Mouse (Mus musculus) stomach, embryonic 16.5 days (tissue): ENCODE measurements around the gene Lrig1. TPM values are rescaled to one million over a fixed set of nuclear protein-coding genes. Genes with fewer than 3 reads are reported as not detected.

Experiments
- ATAC-seq: fragments of 200-750 bp; cut with Nextera tagmentation; 2 replicates; pipeline ENCODE4 v1.8.0; 2017; ENCODE audit warnings: moderate number of reproducible peaks, moderate TSS enrichment; ENCODE audit not compliant: insufficient read depth, low FRiP score
- H3K27ac ChIP-seq: fragments of 300-500 bp; sonication (generic); 2 replicates; pipeline ENCODE4 v1.5.1; 2014; ENCODE audit warnings: low read length
- H3K27me3 ChIP-seq: fragments of 300-500 bp; sonication (generic); 2 replicates; pipeline ENCODE4 v1.6.1; 2014; ENCODE audit warnings: low read length, control low read depth, mixed read lengths; ENCODE audit not compliant: control insufficient read depth, insufficient read depth
- H3K36me3 ChIP-seq: fragments of 300-500 bp; sonication (generic); 2 replicates; pipeline ENCODE4 v1.6.1; 2014; ENCODE audit warnings: low read length; ENCODE audit not compliant: control insufficient read depth, insufficient read depth
- H3K4me1 ChIP-seq: fragments of 300-500 bp; sonication (generic); 2 replicates; pipeline ENCODE4 v1.6.1; 2014; ENCODE audit warnings: low read length, control low read depth, mixed read lengths; ENCODE audit not compliant: control insufficient read depth, insufficient read depth
- H3K4me2 ChIP-seq: fragments of 300-500 bp; sonication (generic); 2 replicates; pipeline ENCODE4 v1.6.1; 2014; ENCODE audit warnings: low read depth, low read length, mixed read lengths
- H3K4me3 ChIP-seq: fragments of 300-500 bp; sonication (generic); replicated peaks from 2 replicates; pipeline ENCODE4 v1.5.1; 2014; ENCODE audit warnings: mild to moderate bottlenecking, low read length
- H3K9ac ChIP-seq: fragments of 300-500 bp; sonication (generic); 2 replicates; pipeline ENCODE4 v1.6.1; 2014; ENCODE audit warnings: low read length
- H3K9me3 ChIP-seq: fragments of 300-500 bp; sonication (generic); replicated peaks from 2 replicates; pipeline ENCODE4 v1.6.1; 2016; ENCODE audit warnings: low read length, control low read depth; ENCODE audit not compliant: control insufficient read depth
- WGBS: fragments of 180-500 bp; shearing (Covaris S2); extraction: QIAGEN DNeasy Blood & Tissue Kit; methylation state at CpG from one replicate; pipeline ENCODE4 v1.1.7; 2014; 5-methylcytosine and 5-hydroxymethylcytosine counted together
- polyA plus RNA-seq: library from polyadenylated mRNA; unstranded; fragments of >200 nt; fragmentation: Nextera tagmentation; extraction: Ambion mirVana; gene quantifications from 2 replicates; pipeline ENCODE4 v1.2.1, GENCODE M21; 2015

Lrig1 gene
- polyA plus RNA-seq, 1 experiment from 2014 or later = 18.3 TPM

DNA sequence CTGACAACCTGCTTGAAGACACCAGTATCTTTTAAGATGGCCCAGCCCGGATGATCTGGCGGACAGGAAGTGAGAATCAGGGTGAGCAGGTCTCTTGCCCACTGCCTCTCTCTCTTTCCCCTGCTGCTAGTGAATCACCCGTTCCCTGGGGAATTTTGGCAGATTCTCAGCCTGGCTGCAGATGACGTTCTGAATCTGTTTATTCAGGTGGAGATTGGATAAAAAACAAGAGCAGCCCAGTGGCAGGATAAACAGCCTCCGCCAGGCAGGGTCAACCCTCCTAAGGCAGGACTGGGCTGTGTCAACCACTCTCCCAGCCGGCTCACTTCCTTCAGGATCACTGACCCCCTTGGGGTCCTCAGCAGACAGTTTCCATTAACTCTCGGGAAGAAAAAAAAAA lies 59.7 kb downstream of the Lrig1 start:
- peaks cover 41% of the 10 kb centered on the region for H3K4me1 ChIP-seq
- WGBS = 23% methylated on average over 7 of the region's 7 CpGs
- no peaks in the 10 kb centered on the region for H3K36me3 ChIP-seq
- H3K4me2 ChIP-seq = no peak overlapping the region
- no peaks in the 10 kb centered on the region for H3K27me3 ChIP-seq
- H3K27ac ChIP-seq = peak overlapping the region; percentile 53
- no peak for ATAC-seq
- H3K9me3 ChIP-seq = no peaks in the 10 kb centered on the region
- H3K4me3 ChIP-seq = no peak overlapping the region
- H3K9ac ChIP-seq = no peak overlapping the region

DNA sequence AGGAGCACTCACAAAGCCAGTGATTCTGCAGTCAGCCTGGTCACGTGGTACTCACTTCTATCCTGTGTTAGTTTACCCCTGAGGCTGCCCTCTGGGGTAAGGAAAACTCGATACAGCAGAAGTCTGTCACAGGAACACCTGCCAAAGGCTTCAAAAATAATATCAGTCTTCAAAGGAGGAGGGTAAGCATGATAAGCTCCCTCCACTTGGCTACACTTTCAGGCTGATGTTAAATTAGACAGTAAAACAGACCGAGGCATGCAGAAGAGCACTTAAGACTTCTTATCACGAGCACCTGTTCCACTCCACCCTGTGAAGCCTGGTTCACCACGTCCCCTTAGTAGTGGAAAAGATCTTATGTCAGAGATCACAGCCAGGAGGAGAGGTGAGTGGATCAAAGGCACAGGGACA lies 62.9 kb downstream of the Lrig1 start:
- Histone ChIP-seq H3K4me2 (no peak overlapping the region), H3K27me3 (no peaks in the 10 kb centered on the region), H3K36me3 (no peaks in the 10 kb centered on the region), H3K4me3 (no peak overlapping the region), H3K4me1 (peaks cover 50% of the 10 kb centered on the region), H3K9me3 (no peaks in the 10 kb centered on the region), H3K27ac (peak overlapping the region; percentile 44), H3K9ac (no peak overlapping the region)
- 42% methylated on average over 5 of the region's 5 CpGs for WGBS
- peak; percentile 45; the same call in 1 of the 2 replicates for ATAC-seq

DNA sequence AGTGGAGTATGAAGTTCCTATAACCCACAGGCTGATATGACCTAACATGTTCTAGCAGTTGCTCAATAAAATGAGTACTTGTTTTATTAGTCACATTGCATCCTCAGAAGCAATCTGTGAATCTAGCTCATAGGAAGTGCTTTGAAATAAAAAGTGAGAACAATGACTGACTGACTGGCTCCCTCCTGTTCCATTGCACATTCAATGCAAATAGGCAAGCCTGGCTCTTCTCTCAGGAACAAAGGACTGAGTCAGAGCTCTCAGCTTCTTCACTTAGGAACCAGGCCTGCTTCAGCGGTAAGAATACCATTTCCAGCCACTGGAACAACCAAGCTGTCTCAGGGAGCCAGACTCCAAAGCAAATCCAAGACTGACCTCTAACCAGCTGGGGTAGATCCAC lies 64.6 kb downstream of the Lrig1 start:
- H3K36me3 ChIP-seq = no peaks in the 10 kb centered on the region
- H3K9me3 ChIP-seq = no peaks in the 10 kb centered on the region
- no peak overlapping the region for H3K9ac ChIP-seq
- WGBS = 45% methylated on average over 1 of the region's 1 CpGs
- peak overlapping the region; percentile 43; the same call in 1 of the 2 replicates for H3K27ac ChIP-seq
- no peak overlapping the region for H3K4me2 ChIP-seq
- no peak overlapping the region for H3K4me3 ChIP-seq
- ATAC-seq = no peak
- no peaks in the 10 kb centered on the region for H3K27me3 ChIP-seq
- peaks cover 55% of the 10 kb centered on the region for H3K4me1 ChIP-seq

DNA sequence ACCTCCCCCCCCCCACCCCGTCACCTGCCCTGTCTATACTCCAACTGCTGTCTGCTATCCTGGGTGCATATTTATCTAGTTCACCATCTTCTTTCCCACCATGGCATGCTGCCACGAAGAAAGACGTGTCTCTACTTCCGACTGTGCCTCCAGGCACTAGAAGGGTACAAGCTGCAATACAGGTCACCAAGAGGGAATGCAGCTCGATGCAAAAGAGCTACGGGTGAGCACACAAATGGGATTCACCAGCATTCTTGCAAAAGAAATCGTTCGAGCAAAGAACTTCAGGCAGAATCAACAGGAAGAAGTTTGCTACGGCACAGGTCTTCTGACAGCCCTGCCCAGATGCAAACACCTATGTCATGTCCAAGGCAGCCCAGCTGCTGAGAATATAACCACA lies 65.2 kb downstream of the Lrig1 start:
- Histone ChIP-seq H3K27me3 (no peaks in the 10 kb centered on the region), H3K4me3 (no peak overlapping the region), H3K9me3 (no peaks in the 10 kb centered on the region), H3K27ac (peak overlapping the region; percentile 43; the same call in 1 of the 2 replicates), H3K4me2 (no peak overlapping the region), H3K36me3 (no peaks in the 10 kb centered on the region), H3K9ac (no peak overlapping the region), H3K4me1 (peaks cover 50% of the 10 kb centered on the region)
- no peak for ATAC-seq
- WGBS = 61% methylated on average over 9 of the region's 9 CpGs

DNA sequence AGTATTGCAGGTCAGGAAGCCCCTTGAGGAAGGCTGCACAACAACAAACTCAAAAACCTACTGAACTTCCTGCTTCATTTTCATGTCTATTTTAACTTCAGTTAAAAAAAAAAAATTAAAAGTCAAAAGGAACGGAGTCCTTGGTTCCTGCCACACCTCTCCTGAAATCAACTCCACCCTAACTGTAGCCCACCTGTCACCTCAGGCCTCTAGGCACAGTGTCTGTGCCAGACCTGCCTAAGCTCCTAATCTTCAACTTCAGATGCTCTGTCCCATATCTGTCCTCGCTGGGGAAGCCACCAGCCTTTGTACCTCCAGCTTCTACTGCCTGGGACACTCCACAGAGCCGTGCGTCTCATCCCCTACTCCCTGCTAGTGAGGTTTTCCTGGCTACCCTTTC lies 65.7 kb downstream of the Lrig1 start:
- no peak overlapping the region for H3K9ac ChIP-seq

DNA sequence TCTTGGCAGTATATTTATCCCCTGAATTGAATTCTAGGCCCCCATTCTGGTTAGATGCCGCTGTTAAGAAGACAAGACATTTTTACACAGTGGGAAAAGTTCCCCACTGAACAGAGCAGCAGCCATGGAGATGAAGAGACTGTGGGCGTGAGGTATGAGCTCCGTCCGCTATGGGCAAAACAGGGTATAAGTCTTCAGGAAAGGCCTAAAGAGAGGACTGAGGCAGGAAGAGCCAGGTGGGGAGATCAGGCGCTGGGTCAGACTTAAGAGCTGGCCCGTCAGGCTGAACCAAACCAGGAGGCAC lies 68.2 kb downstream of the Lrig1 start:
- Histone ChIP-seq H3K36me3 (no peaks in the 10 kb centered on the region; the same call in 1 of the 2 replicates), H3K27me3 (no peaks in the 10 kb centered on the region), H3K27ac (peak overlapping the region; percentile 58), H3K4me1 (peaks cover 38% of the 10 kb centered on the region), H3K9ac (0 out of 2 replicates have a peak overlapping the region, but pooled peaks have one; percentile 22), H3K4me2 (no peak overlapping the region), H3K9me3 (no peaks in the 10 kb centered on the region), H3K4me3 (no peak overlapping the region)
- ATAC-seq = no peak
- 72% methylated on average over 6 of the region's 6 CpGs for WGBS

More for the DNA sequence above, 65.7 kb downstream of the Lrig1 start:
- Histone ChIP-seq H3K9me3 (no peaks in the 10 kb centered on the region), H3K4me2 (no peak overlapping the region), H3K4me1 (peaks cover 47% of the 10 kb centered on the region), H3K27me3 (no peaks in the 10 kb centered on the region), H3K27ac (peak overlapping the region; percentile 25; the same call in 1 of the 2 replicates), H3K4me3 (no peak overlapping the region), H3K36me3 (no peaks in the 10 kb centered on the region)
- 64% methylated on average over 4 of the region's 4 CpGs for WGBS
- no peak for ATAC-seq

DNA sequence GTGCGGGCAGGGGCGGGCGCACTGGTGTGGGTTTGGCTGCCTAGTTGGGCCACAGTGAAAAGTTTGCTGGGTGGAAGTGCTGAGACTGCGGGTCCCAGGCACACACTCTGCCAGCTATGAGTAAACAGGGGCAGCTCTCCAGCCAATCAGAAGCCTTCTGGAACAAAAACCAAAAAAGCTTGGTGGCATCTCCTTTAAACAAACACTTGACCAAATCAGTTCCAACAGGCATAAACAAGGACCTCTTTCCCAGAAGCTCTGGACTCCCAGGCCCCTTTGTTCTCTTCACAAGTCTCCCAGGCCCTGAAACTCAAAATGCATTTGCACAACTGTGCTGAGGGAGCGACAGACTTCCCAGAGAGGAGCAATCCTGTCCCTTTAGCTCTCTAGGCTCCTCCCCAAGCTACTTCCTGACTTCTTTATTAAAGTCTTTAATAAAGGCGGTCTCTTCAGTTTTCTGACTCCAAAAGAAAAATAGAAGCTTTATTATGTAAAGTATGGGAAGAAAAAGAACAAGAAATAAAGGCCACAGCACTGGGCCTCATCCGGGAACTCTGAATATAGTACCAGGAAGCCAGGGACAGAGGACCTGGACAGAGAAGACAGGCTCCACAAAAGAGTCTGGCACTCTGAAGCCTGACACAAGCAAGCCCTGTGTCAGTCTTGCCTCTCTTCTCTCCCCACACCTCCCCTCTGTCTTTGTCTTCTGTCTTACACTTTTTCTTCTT lies 68.7 kb downstream of the Lrig1 start:
- no peak for ATAC-seq
- Histone ChIP-seq H3K27ac (peak overlapping the region; percentile 58), H3K4me2 (no peak overlapping the region), H3K4me1 (peaks cover 38% of the 10 kb centered on the region), H3K36me3 (peaks cover 5% of the 10 kb centered on the region; the same call in 1 of the 2 replicates), H3K4me3 (no peak overlapping the region), H3K9me3 (no peaks in the 10 kb centered on the region), H3K27me3 (no peaks in the 10 kb centered on the region), H3K9ac (no peak overlapping the region)
- 56% methylated on average over 7 of the region's 7 CpGs for WGBS

DNA sequence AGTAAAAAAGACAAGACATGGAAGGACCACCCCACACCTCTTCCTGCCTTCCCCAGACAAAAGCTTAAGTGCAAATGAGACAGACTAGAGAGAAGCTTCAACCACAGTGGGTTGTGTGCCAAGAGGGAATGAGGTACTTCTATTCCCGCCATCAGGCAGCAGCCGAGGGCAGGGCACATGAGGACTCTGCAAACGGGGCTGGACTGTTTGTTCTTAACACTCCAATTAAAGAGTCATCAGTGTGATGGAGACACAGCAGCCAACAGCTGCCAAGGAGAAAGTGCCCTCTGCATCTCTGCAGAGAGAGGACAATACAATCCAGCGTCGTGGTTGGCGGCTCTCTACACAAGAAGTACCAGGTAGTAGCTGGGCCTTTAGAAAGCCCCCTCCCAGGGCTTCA lies 71.2 kb downstream of the Lrig1 start:
- no peak overlapping the region for H3K9ac ChIP-seq
- no peak overlapping the region for H3K4me2 ChIP-seq
- no peak overlapping the region for H3K27ac ChIP-seq
- H3K27me3 ChIP-seq = no peaks in the 10 kb centered on the region
- H3K4me3 ChIP-seq = no peak overlapping the region
- peaks cover 15% of the 10 kb centered on the region for H3K36me3 ChIP-seq
- 65% methylated on average over 6 of the region's 6 CpGs for WGBS
- H3K9me3 ChIP-seq = no peaks in the 10 kb centered on the region
- H3K4me1 ChIP-seq = peaks cover 21% of the 10 kb centered on the region
- no peak for ATAC-seq

DNA sequence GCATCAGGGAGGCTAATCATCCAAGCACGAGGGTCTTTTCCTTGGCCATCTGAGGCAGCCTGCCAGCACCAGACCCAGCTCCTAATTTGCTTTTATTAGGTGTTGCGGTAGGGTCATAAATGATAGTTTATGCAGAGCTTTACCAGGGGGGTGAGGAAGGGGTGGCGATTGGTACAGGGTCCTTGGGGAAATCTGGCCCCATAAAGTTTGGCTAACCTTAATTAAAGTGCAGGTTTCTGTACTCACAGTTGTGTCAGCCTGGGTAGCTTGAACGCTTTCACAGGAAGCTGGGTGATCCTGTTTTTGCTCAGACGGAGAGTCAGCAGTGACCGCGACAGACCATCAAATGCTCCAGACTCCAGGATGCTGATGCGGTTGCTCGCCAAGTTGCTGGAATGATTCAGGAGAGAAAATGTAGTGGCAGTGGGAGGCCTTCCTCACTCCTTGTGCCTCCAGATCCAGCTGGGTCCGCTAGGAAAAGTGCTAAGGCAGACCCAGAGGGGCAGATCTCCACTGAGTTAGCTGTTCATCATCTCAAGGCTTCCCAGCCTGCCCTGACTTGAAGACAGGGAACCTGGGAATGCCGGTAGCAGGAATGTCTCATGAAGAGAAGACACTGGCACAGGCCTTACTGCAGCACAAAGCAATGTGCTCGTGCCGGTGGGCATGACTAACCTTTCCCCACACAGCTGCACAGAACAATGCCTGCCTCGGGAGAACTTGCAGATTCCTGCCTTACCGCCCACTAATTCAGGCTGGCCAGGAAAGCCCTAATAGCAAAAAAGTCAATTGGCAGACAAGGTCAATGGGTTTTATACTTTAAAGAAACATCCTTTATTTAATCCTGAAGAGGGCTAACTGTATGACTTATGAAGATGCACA lies 72.0 kb downstream of the Lrig1 start:
- no peak overlapping the region for H3K4me3 ChIP-seq
- H3K27ac ChIP-seq = peak overlapping the region; percentile 31; the same call in 1 of the 2 replicates
- no peaks in the 10 kb centered on the region for H3K9me3 ChIP-seq
- WGBS = 58% methylated on average over 15 of the region's 15 CpGs
- H3K4me2 ChIP-seq = no peak overlapping the region
- no peak overlapping the region for H3K9ac ChIP-seq
- peaks cover 21% of the 10 kb centered on the region for H3K4me1 ChIP-seq
- peaks cover 22% of the 10 kb centered on the region for H3K36me3 ChIP-seq
- no peaks in the 10 kb centered on the region for H3K27me3 ChIP-seq
- no peak for ATAC-seq
